ENCODE assay signal across 15 mouse cellular contexts in genomic region chr4:140532270-140532669, GRCm38 (mm10).
DNase-seq lines count a peak whose midpoint lies in the region; ATAC-seq and TF ChIP-seq lines count a peak whose summit lies in the region.
"Had no signal": no experiment of that assay in that cellular context is flagged by ENCODE, and none has a peak within 500 bp of the region (broad histone marks: within the 10 kb centered on the region; RNA-seq: fewer than 3 reads in every experiment).

No protein-coding gene starts in this region.

- ATAC-seq in hindbrain, embryonic 11.5 days (ENCODE audit: low FRiP score), result no peak
- no peak for ATAC-seq in embryonic facial prominence, embryonic 14.5 days (ENCODE audit: low read depth)
- peak; percentile 67 for ATAC-seq in midbrain, embryonic 14.5 days (ENCODE audit: low FRiP score, low TSS enrichment)
- no peak for ATAC-seq in lung, postnatal 0 days
- ATAC-seq: Patski had no signal

- peaks cover 7% of the 10 kb centered on the region for H3K4me1 ChIP-seq in hindbrain, embryonic 11.5 days (replicated peaks; ENCODE audit: control insufficient read depth, insufficient read depth, low read length)
- peaks cover 72% of the 10 kb centered on the region for H3K4me1 ChIP-seq in hindbrain, embryonic 10.5 days (replicated peaks)
- no peaks in the 10 kb centered on the region for H3K4me1 ChIP-seq in embryonic facial prominence, embryonic 14.5 days (ENCODE audit: control insufficient read depth, insufficient read depth, low read length)
- H3K4me1 ChIP-seq in kidney, adult 2 months (ENCODE audit: control insufficient read depth, insufficient read depth, low read length), result no peaks in the 10 kb centered on the region
- H3K4me1 ChIP-seq in midbrain, embryonic 14.5 days (ENCODE audit: control insufficient read depth, insufficient read depth, low read length), result peaks cover 38% of the 10 kb centered on the region
- H3K4me1 ChIP-seq in lung, postnatal 0 days (ENCODE audit: insufficient read depth, low read depth, low read length), result no peaks in the 10 kb centered on the region
- H3K4me1 ChIP-seq: embryonic facial prominence, embryonic 12.5 days; lung, embryonic 15.5 days had no signal

- no peaks in the 10 kb centered on the region; the same call in 1 of the 2 replicates for H3K36me3 ChIP-seq in hindbrain, embryonic 11.5 days (ENCODE audit: control insufficient read depth, insufficient read depth, low read length)
- peaks cover 74% of the 10 kb centered on the region for H3K36me3 ChIP-seq in hindbrain, embryonic 10.5 days
- H3K36me3 ChIP-seq in embryonic facial prominence, embryonic 14.5 days (ENCODE audit: control insufficient read depth, insufficient read depth, low read length), result peaks cover 25% of the 10 kb centered on the region
- H3K36me3 ChIP-seq in kidney, adult 2 months (ENCODE audit: control insufficient read depth, insufficient read depth, low read length), result no peaks in the 10 kb centered on the region
- peaks cover 25% of the 10 kb centered on the region for H3K36me3 ChIP-seq in midbrain, embryonic 14.5 days (ENCODE audit: control insufficient read depth, insufficient read depth, low read length)
- peaks cover 4% of the 10 kb centered on the region; the same call in 1 of the 2 replicates for H3K36me3 ChIP-seq in lung, postnatal 0 days (ENCODE audit: insufficient read depth, low read length)

- H3K9ac ChIP-seq in hindbrain, embryonic 11.5 days (ENCODE audit: low read depth, low read length), result no peak overlapping the region
- no peak overlapping the region for H3K9ac ChIP-seq in embryonic facial prominence, embryonic 14.5 days (ENCODE audit: low read depth, low read length)
- no peak overlapping the region for H3K9ac ChIP-seq in midbrain, embryonic 14.5 days (replicated peaks; ENCODE audit: low read length)
- no peak overlapping the region for H3K9ac ChIP-seq in lung, postnatal 0 days (replicated peaks; ENCODE audit: low read depth)
- H3K9ac ChIP-seq: embryonic facial prominence, embryonic 12.5 days; lung, embryonic 15.5 days had no signal

- no peak for TF ChIP-seq POLR2A in kidney, adult 2 months (IDR thresholded peaks at IDR 0.05; ENCODE audit: low read depth, low read length)

- H3K4me2 ChIP-seq in hindbrain, embryonic 11.5 days (replicated peaks; ENCODE audit: low read depth, low read length), result no peak overlapping the region
- no peak overlapping the region for H3K4me2 ChIP-seq in embryonic facial prominence, embryonic 14.5 days (ENCODE audit: low read depth, low read length)
- no peak overlapping the region for H3K4me2 ChIP-seq in midbrain, embryonic 14.5 days (ENCODE audit: low read length)
- H3K4me2 ChIP-seq in lung, postnatal 0 days (replicated peaks; ENCODE audit: low read depth, low read length), result no peak overlapping the region
- H3K4me2 ChIP-seq: embryonic facial prominence, embryonic 12.5 days; lung, embryonic 15.5 days had no signal

- peak overlapping the region; percentile 10; the same call in 1 of the 2 replicates for H3K27ac ChIP-seq in hindbrain, embryonic 11.5 days (ENCODE audit: low read depth, low read length)
- no peak overlapping the region for H3K27ac ChIP-seq in hindbrain, embryonic 10.5 days
- no peak overlapping the region for H3K27ac ChIP-seq in embryonic facial prominence, embryonic 14.5 days (replicated peaks; ENCODE audit: low read depth, low read length)
- H3K27ac ChIP-seq in kidney, adult 2 months (ENCODE audit: insufficient read depth, low read depth, low read length), result no peak overlapping the region
- peak overlapping the region; percentile 79 for H3K27ac ChIP-seq in midbrain, embryonic 14.5 days (replicated peaks; ENCODE audit: low read depth, low read length)
- no peak overlapping the region for H3K27ac ChIP-seq in lung, postnatal 0 days (ENCODE audit: low read length)
- H3K27ac ChIP-seq: embryonic facial prominence, embryonic 12.5 days; lung, embryonic 15.5 days had no signal

- WGBS in hindbrain, embryonic 11.5 days, result 41% methylated on average over 15 of the region's 15 CpGs
- WGBS in hindbrain, embryonic 10.5 days, result 48% methylated on average over 15 of the region's 15 CpGs
- WGBS in embryonic facial prominence, embryonic 14.5 days, result 51% methylated on average over 15 of the region's 15 CpGs
- 24% methylated on average over 15 of the region's 15 CpGs for WGBS in kidney, adult 2 months
- 9% methylated on average over 15 of the region's 15 CpGs for WGBS in midbrain, embryonic 14.5 days
- WGBS in lung, postnatal 0 days, result 48% methylated on average over 15 of the region's 15 CpGs

- H3K9me3 ChIP-seq in hindbrain, embryonic 11.5 days (ENCODE audit: control insufficient read depth, low read length), result no peaks in the 10 kb centered on the region
- no peaks in the 10 kb centered on the region for H3K9me3 ChIP-seq in hindbrain, embryonic 10.5 days
- no peaks in the 10 kb centered on the region for H3K9me3 ChIP-seq in embryonic facial prominence, embryonic 14.5 days (ENCODE audit: control insufficient read depth, low read length)
- H3K9me3 ChIP-seq in midbrain, embryonic 14.5 days (ENCODE audit: control insufficient read depth, low read length), result no peaks in the 10 kb centered on the region
- no peaks in the 10 kb centered on the region for H3K9me3 ChIP-seq in lung, postnatal 0 days (ENCODE audit: low read length)
- H3K9me3 ChIP-seq: embryonic facial prominence, embryonic 12.5 days; lung, embryonic 15.5 days had no signal

- no peak for TF ChIP-seq EP300 in lung, postnatal 0 days (IDR thresholded peaks at IDR 0.05)

- no peak overlapping the region for H3K4me3 ChIP-seq in hindbrain, embryonic 11.5 days (ENCODE audit: low read depth, low read length)
- no peak overlapping the region for H3K4me3 ChIP-seq in hindbrain, embryonic 10.5 days
- no peak overlapping the region for H3K4me3 ChIP-seq in embryonic facial prominence, embryonic 14.5 days (ENCODE audit: low read depth, low read length)
- H3K4me3 ChIP-seq in kidney, adult 2 months (ENCODE audit: insufficient read depth, low read depth, low read length), result no peak overlapping the region
- H3K4me3 ChIP-seq in midbrain, embryonic 14.5 days (replicated peaks; ENCODE audit: low read depth, low read length), result no peak overlapping the region
- H3K4me3 ChIP-seq in lung, postnatal 0 days (ENCODE audit: low read depth, low read length), result no peak overlapping the region
- H3K4me3 ChIP-seq: embryonic facial prominence, embryonic 12.5 days; lung, embryonic 15.5 days had no signal

- no peaks in the 10 kb centered on the region for H3K27me3 ChIP-seq in hindbrain, embryonic 11.5 days (ENCODE audit: control insufficient read depth, insufficient read depth, low read length)
- no peaks in the 10 kb centered on the region for H3K27me3 ChIP-seq in hindbrain, embryonic 10.5 days (ENCODE audit: insufficient read depth, poor library complexity, severe bottlenecking)
- H3K27me3 ChIP-seq in embryonic facial prominence, embryonic 14.5 days (replicated peaks; ENCODE audit: control insufficient read depth, insufficient read depth, low read length), result no peaks in the 10 kb centered on the region
- no peaks in the 10 kb centered on the region for H3K27me3 ChIP-seq in kidney, adult 2 months (replicated peaks; ENCODE audit: control insufficient read depth, insufficient read depth, low read length)
- H3K27me3 ChIP-seq in midbrain, embryonic 14.5 days (ENCODE audit: control insufficient read depth, insufficient read depth, low read length), result no peaks in the 10 kb centered on the region
- no peaks in the 10 kb centered on the region for H3K27me3 ChIP-seq in lung, postnatal 0 days (replicated peaks; ENCODE audit: insufficient read depth, low read length)
- H3K27me3 ChIP-seq: embryonic facial prominence, embryonic 12.5 days; lung, embryonic 15.5 days; Patski had no signal

- no peak for DNase-seq in hindbrain, embryonic 11.5 days (ENCODE audit: low spot score)
- DNase-seq in hindbrain, embryonic 10.5 days (ENCODE audit: low spot score), result no peak
- peak; percentile 18 for DNase-seq in embryonic facial prominence, embryonic 14.5 days (ENCODE audit: low spot score)
- DNase-seq in kidney, adult 2 months, result peak; percentile 56
- DNase-seq in midbrain, embryonic 14.5 days, result peak; percentile 80
- no peak for DNase-seq in lung, postnatal 25 days (ENCODE audit: low spot score)
- DNase-seq in lung, postnatal 0 days (ENCODE audit: low spot score), result no peak
- no peak for DNase-seq in testis, postnatal 10 days (ENCODE audit: low spot score)
- DNase-seq: adrenal gland, postnatal 36 days; cerebellum, adult 9-10 months; gastrocnemius, postnatal 14 days; thymus, postnatal 14 days had no signal

- no peak for TF ChIP-seq CTCF in kidney, adult 2 months (conservative IDR thresholded peaks at IDR 0.05; ENCODE audit: insufficient read depth, insufficient read length, low read depth, low read length)
- TF ChIP-seq CTCF in lung, postnatal 0 days (IDR thresholded peaks at IDR 0.05), result no peak

Comparison
In these comparisons a context has a peak if more than half of its experiments do, and no peak if none do; other contexts are left out.
1. H3K27ac ChIP-seq: peak in hindbrain, embryonic 11.5 days (single experiment) and midbrain, embryonic 14.5 days (single experiment); none in hindbrain, embryonic 10.5 days (single experiment), embryonic facial prominence, embryonic 14.5 days (single experiment), kidney, adult 2 months (single experiment) and lung, postnatal 0 days (single experiment).
2. DNase-seq: peak in embryonic facial prominence, embryonic 14.5 days (single experiment), kidney, adult 2 months (single experiment) and midbrain, embryonic 14.5 days (single experiment); none in hindbrain, embryonic 11.5 days (single experiment), hindbrain, embryonic 10.5 days (single experiment), lung, postnatal 25 days (single experiment), lung, postnatal 0 days (single experiment) and testis, postnatal 10 days (single experiment).